Mouse (Mus musculus): Measurements from ENCODE around the gene Ulk1. TPM values are rescaled to one million over a fixed set of nuclear protein-coding genes. Genes with fewer than 3 reads are reported as not detected.
"Not testable (repeated sequence)": the region's sequence is repeated elsewhere in the genome, so short reads cannot be mapped to it uniquely, and the experiment has no call there.

The Ulk1 gene
- 10 to 100 TPM; 67.6 to 84.3 (median 74.0) TPM for total RNA-seq (2022)

DNA sequence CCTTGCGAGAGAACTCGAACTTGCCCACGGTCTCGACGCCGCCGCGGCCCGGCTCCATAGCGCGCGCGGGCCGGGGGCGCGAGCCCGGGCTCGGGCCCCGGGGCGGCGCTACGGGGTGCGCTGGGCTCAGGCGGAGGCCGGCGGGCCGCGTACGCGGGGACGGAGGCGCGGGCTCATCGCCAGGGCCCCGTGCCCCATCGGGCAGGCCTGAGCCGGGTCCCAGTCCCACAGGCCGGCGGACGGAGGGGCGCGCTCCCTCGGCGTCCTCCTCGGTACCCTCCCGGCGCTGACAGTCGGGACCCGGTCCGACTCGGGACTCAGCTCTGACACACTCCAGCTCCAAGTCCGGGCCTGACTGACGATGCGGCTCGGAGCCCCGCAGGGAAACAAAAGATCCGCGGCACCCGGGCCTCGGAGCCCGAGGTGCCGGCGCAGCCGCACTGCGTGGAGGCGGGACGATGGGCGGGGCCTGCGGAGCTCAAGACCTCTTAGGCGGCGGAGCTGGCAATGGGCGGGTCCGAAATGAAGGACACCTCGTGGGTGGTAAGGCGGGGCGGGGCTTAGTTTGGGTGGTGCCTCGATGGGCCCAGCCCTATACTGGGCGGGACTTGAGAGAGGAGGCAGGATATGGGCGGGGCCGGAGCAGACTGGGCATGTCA, at the start of gene Ulk1:
Gene Ulk1, minus strand, starts transcription at position 431 of the 659 bp plus-strand sequence.
- DNase-seq (ENCODE audit: low spot score in 2 of 2) = peak; percentile 99

DNA sequence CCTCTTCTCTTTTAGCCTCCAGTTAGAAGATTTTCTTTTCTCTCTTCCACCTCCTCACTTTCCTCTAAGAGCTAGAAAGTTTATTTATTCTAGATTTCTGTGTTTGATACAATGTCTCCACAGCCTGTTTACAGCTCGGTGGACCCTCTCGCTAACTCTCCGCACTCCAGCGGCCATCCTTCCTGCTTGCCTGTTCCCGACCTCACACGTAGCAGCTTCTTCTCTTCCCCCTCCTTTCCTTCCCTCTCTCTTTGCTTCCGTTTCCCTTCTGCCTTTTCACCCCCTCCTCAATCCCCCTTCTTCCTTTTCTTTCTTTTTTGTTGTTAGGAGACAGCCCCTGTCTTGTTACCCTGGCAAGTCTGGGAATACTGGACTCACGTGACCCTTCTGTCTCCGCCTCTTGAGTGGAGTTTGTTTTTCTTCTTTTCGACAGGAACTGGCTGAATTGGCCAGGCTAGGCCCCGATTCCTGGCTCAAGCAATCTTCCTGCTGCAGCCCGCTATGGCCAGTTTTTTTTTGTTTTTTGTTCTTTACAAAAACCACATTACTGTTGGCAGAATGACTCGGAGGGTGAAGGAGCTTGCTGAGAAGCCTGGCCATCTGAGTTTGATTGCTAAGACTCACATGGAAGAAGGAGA, 49.2 kb upstream of the Ulk1 start:
- peak; percentile 39 to 48 for DNase-seq (ENCODE audit: low spot score in 2 of 2)

- DNase-seq (ENCODE audit: low spot score in 2 of 2) = no peak
These were observed 47.2 kb upstream of the Ulk1 start for GRCm38 (mm10) chr5:110857091-110857490.

DNA sequence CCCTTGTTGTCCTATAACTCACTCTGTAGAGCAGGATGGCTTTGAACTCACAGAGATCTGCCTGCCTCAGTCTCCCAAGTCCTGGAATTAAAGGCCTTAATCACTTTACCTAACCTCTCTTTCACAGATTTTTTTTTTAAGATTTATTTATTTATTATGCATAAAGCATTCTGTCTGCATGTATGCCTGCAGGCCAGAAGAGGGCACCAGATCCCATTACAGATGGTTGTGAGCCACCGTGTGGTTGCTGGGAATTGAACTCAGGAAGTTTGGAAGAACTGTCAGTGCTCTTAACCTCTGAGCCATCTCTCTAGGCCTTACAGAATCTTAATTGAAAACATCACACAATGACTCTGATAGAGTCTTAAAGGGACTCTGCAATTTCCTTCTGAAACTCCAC, 43.1 kb upstream of the Ulk1 start:
- DNase-seq (ENCODE audit: low spot score in 2 of 2) = no peak

GRCm38 (mm10) chr5:110841046-110841862, 31.4 kb upstream of the Ulk1 start:
- DNase-seq (ENCODE audit: low spot score in 2 of 2) = no peak

GRCm38 (mm10) chr5:110840465-110840864, 30.6 kb upstream of the Ulk1 start:
- peak; percentile 12 to 32 for DNase-seq (ENCODE audit: low spot score in 2 of 2)

DNA sequence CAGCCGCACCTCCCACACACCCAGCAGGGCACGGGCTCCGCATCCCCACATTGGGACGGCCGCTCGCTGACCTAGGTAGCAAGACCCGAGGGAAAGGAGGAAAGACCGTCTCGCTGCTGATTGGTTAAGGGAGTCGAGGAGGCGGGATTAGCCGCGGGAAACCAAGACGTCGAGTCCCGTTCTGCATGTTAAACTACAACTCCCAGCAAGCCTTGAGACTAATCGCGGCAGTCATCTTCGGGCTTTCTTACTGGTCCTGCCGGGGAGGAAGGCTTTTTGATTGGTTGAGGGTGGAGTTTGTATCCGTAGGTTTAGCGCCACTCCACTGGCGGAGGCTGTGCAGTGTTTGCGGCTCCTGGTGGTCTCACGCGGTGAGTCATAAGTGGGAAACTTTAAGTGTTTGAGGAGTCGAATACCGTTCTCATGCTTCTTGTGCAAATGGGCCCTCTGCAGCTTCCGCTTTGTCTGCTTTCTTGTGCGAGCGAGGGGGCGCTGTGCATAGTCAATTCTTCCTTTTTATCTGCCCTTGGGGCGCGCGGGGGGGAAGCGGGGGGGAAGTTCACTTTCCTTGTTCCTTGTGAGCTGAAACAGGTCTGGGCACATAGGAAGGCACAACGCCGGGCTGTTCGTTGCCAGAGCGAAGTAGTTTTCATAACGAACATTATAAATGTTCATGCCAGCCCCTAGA, 29.9 kb upstream of the Ulk1 start, which contains the start of the genes Hscb and Chek2:
Gene Hscb, minus strand, starts transcription at position 100 of the 688 bp plus-strand sequence.
Gene Chek2, plus strand, starts transcription at position 302 of the 688 bp plus-strand sequence.
- peak; percentile 98 to 99 for DNase-seq (ENCODE audit: low spot score in 2 of 2)

DNA sequence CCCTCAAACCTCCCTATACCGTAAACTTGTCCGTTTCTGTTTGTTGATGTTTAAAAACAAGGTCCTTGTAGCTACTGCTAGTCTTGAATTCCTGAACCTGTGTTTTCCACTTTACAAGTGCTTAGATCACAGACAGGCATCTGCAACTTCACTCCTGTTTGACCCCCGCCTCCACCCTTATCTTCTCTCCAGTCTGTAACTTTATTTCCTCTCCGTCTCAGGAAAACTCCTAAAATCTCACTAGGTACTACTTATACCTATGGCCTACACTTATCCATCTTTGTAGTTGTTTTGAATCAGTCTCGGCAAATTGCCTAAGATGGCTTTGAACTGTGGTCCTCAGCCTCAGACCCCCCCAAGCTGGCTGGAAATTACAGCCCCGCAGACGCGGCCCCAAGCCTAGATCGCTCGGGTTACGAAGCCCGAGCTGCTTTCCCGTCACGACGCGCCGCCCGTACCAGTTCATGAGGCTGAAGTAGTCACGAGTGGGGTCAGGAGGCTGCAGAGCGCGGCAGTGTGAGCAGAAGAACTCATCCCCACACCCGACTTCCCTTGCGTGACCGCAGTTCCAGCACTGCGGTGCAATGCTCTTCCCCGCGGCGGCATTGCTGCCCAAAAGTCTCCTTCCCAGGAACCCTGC, 29.3 kb upstream of the Ulk1 start:
- DNase-seq (ENCODE audit: low spot score in 2 of 2) = no peak

DNA sequence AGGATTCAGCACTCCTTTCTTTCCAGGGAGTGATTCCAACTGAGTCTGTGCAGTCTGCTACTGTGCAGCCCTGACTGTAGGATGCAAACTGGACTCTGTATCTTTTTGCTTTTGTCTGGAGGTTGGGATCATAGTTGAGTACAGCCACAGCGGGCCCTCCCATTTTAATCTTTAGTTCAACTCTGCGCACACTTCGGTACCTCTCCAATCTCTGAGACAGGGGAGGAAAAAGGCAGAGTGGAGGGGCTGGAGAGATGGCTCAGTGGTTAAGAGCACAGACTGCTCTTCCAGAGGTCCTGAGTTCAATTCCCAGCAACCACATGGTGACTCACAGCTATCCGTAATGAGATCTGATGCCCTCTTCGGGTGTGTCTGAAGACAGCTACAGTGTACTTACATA, 28.1 kb upstream of the Ulk1 start:
- DNase-seq (ENCODE audit: low spot score in 2 of 2) = not testable (repeated sequence)

DNA sequence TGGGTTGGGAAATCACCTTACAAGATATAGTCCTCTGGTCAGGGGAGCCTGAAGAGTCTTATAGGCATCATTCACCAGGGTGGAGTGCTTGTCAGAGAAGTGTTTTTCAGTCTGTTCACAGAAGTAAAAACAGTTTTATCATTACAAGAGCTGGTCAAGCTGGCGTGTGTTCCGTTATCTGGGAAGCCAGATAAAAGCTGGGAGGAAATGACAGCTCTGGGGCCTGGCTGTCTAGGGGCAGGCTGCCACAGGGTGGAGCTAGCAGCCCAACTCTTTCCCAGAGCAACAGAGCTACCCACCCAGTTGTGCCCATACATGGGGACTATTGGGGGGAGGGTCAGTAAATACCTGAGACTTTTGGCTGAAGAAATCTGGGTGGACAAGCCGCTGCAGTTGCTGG, 26.1 kb upstream of the Ulk1 start:
- peak in 1 of 2 experiments; percentile 39 for DNase-seq (ENCODE audit: low spot score in 2 of 2)

DNA sequence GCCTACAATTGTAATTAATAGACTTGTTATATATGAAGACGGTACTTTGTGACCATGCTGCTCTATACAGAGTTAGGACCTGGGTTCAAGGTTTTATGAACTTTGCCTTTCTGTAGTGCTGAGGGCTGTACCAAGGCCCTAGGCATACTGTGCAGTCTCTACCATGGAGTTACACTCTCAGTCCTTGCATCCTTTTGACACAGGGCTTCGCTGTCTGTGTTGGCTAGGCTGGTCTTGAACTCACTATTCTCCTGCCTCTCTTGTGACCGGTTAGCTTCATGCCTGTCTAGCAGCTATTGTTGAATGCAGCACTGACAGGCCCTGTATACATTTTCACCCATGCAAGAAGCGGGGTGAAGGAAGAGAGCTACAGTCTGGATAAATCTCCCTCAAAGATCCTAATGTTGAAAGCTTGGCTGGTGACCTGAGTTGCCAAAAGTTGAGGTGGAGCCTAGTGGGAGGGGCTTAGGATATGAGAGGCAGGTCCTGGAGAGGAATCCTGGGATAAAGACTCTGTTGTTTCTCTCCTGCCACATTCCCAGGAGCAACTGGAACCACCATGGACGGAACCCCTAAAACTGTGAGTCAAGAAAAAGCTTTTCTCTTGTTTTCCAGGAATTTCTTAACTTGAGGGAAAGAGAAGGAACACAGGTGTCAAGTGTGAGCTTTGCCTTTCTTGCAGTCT, 21.3 kb upstream of the Ulk1 start:
- no peak for DNase-seq (ENCODE audit: low spot score in 2 of 2)

DNA sequence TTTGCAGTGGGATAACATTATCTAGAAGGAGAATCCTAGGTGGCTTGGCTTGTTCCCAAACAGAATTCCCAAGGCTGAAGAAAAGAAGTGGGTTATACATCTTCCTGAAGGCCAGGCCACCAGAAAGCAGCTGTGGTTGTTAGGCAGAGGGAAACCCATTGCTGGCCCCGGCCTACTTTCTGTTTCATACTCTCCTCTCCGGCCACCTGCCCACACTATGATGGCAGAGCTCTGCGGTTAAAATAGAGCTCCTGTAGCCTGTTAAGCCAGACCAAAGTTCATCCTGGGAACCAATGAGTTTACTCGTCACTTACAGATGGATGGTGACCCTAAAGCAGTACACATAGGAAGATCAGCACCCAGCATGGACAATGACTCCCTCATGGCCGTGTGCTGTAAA, 17.7 kb upstream of the Ulk1 start:
- no peak for DNase-seq (ENCODE audit: low spot score in 2 of 2)

- no peak for DNase-seq (ENCODE audit: low spot score in 2 of 2)
These were observed 17.0 kb upstream of the Ulk1 start for GRCm38 (mm10) chr5:110826781-110827495.

DNA sequence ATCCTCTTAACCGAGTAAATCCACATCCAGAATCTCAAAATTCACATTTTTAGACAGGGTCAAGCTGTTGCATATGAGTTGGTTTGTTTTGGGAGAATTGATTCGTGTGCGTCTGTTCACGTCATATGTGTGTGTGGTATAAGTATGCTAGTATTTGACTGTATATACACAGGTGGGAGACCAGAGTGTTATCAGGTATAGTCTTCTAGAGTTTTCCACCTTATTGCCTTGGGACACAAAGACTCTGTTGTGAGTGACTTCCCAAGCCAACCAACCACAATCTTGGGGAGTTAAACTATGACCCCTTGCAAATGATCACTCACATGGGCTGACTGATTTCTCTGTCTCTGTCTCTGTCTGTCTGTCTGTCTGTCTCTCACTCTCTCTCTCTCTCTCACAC, 14.5 kb upstream of the Ulk1 start:
- no peak for DNase-seq (ENCODE audit: low spot score in 2 of 2)

DNA sequence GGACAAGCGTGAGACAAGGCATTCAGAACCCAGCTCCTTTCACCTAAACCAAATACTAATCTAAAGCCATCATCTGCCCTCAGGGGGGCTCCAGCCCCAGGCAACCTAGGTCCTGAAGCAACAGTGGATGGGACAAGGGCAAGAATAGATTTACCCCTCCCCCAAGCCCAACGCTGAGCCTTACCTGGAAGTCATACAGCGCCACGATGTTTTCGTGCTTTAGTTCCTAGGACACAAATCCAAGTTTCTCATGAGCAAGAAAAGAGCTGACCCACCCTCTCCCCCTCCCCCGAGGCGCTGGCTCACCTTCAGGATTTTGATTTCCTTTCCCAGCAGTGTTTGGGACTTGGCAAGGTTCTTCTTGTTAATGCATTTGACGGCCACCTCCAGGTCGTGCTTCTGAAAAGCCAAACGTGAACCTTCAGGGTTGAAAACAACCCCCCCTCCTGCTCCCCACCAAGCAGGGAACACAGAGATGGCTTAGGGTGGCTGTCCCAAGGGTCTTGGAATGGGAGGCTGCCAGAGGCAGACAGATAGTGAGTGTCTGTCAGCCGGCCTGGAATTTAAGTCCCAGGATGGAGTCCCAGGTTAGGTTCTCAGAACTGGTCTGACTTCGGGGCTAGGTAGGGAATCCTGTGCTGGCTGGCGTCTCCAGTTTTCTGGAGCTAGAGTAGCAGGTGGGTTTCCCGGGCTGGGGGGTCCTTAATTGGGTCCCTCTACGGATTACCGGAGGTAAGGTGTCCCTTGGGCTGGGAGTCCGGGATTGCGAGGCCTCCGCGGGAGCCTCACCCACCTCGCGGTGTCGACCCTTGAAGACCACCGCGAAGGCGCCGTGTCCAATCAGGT, 853 bp downstream of the Ulk1 start:
- DNase-seq (ENCODE audit: low spot score in 2 of 2) = no peak

- peak; percentile 71 to 75 for DNase-seq (ENCODE audit: low spot score in 2 of 2)
These were observed 1.8 kb downstream of the Ulk1 start for GRCm38 (mm10) chr5:110808061-110808631.

GRCm38 (mm10) chr5:110807453-110807852, 2.4 kb downstream of the Ulk1 start:
- DNase-seq (ENCODE audit: low spot score in 2 of 2) = no peak

- DNase-seq (ENCODE audit: low spot score in 2 of 2) = no peak
These were observed 3.2 kb downstream of the Ulk1 start for GRCm38 (mm10) chr5:110806676-110807075.
